Mouse (Mus musculus) yolk sac, embryonic 10.5 days (tissue): ENCODE measurements around the gene Il17rb.

Experiments used
- DNase-seq: peaks from one replicate; pipeline ENCODE4 v3.0.0-alpha.2; 2017; ENCODE audit warnings: low spot score

Gene Il17rb

DNA sequence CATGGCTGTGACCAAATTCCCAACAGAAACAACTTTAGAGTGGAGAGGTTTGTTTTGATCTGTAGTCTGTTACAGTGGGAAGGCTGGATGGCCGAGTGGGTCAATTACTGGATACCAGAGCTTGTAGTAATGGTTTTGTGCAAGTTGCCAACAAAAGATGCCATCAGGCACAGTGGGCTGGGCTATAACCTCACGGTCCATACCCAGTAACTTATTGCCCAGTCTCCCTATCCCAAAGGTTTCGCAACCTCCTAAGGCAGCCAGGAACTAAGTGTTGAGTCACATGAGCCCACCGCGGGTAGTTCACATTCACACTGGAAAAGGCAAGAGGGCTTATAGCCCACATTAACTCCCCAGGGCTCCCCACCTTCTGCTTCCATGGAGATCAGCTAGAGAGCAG is 8.0 kb upstream of the Il17rb start:
- no peak for DNase-seq

DNA sequence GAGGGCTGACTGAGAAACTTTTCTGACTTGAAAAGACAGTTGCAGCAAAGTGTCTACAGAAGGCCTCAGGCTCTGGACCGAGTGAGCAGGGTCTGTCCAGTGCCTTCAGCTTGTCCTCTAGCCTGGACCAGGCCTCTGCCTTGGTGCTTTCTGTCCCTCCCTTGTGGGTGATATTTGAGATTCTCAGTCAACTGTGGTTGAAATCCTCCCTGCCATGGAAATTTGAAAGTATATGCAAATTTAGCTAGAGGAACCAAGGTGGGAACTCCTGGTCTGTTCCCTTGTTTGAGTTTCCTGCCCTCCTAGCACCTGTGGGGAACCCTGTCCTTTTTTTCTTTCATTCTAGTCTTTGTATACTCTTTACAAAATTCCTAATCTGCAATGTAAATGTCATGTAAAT is 6.3 kb upstream of the Il17rb start:
- DNase-seq: no peak

GRCm38 (mm10) chr14:30014487-30014886 is 5.8 kb upstream of the Il17rb start:
- DNase-seq: no peak

GRCm38 (mm10) chr14:30011886-30012560 is 3.3 kb upstream of the Il17rb start:
- no peak for DNase-seq

DNA sequence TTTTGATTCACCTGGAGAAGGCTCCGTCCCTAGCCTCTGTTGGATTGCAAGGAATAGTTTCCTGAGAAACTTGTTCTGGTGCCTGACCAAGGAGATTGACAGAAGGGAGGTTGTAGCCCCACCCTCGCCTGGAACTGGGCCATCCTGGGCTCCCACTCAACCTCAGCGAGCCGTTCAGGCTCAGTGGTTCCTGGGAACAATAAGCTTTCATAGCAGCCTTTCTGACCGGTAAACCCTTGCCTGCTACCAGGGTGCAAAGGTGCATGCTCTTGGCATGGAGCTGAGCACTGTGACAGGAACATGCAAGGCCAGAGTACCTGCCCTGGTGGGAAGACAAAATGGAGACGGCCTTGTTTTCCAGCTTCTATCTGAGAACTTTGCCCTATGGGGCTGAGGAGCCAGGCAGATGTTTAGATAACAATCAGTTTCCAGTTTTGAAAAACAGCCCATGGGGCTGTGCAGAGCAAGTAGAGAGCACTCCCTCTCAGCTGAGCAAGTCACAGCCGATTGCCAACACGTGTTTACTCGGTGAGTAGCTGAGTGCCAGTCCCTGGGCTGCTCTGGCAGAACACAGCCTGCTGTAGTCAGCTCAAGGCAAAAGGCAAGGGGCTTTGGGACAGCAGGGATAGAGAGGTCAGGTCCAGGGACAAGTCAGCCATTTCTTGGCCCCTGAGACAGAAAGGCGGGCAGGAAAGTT is 1.3 kb upstream of the Il17rb start:
- peak; percentile 55 for DNase-seq

DNA sequence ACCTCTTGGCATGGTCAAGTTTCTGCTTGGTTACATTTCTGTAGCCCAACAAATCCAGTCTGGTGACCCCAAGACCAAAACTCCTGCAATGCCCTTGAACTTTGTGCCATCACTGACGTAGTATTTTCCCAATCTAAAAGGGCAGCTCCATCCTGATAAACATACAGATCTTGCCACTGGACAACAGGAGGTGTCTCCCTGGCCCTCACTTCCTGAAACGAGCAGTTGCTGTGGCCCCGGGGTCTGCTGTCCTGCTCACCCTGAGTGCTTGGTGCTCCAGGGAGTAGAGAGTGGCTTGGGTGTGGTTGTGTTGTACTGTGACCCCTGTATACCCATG is 9.3 kb downstream of the Il17rb start:
- DNase-seq: no peak

GRCm38 (mm10) chr14:29998747-29999474 is 9.8 kb downstream of the Il17rb start:
- no peak for DNase-seq

DNA sequence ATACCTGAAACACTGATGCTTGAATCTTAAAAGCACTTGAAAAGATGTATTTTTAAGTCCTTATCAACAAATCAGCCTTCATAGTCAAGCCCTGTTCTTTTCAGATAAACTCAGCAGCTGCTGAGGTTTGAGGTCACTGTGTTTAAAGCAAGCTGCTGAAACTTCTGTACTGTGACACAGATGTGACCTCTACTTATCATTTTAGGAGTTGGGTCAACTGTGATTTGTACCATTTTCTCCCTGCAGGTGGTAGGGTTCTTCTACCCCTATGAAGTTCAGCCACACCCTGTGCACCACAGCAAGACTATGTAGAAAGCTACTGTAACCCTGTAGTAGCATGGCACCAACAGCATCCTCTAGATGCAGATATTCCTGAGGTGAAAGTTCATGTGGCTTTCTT is 11.4 kb downstream of the Il17rb start:
- no peak for DNase-seq

DNA sequence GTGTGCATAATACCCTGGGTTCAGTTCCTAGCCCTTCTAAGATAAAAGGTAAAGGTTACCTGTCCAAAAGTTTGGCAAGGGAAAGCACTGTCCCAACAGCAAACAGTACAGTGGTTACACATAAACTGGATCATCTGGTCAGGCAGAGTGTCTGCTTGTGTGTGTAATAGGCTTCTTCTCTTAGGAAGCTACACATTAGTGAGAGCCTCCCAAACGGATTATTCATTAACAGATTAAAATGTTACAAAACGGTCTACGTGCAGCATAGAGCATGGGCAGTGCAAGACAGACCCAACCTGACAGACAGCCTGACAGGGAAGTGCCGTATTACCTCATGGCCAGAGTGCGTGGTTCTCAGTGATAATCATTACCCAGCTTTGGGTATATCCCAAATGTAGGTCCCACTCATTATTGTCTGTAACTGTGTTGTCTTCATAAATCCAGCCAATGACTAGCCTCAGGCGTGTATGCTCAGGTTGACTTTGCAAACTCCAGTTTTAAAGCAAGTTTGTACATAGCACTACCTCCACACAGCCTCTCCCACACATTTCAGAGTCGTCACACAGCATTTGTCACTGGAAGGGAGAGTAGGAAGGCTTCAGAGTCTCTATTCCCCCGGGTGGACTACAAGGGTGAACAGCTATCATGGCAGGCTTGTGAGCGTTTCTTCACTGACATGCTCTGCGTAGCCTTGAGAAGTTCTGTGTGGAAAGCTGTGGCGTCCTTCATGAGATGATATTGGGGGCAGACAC is 12.5 kb downstream of the Il17rb start:
- peak; percentile 76 for DNase-seq

- no peak for DNase-seq
Observed at GRCm38 (mm10) chr14:29994976-29995375, 13.7 kb downstream of the Il17rb start.

- DNase-seq: no peak
Observed at GRCm38 (mm10) chr14:29988337-29988736, 20.4 kb downstream of the Il17rb start.

- no peak for DNase-seq
Observed at GRCm38 (mm10) chr14:29987739-29988138, 21.0 kb downstream of the Il17rb start.

DNA sequence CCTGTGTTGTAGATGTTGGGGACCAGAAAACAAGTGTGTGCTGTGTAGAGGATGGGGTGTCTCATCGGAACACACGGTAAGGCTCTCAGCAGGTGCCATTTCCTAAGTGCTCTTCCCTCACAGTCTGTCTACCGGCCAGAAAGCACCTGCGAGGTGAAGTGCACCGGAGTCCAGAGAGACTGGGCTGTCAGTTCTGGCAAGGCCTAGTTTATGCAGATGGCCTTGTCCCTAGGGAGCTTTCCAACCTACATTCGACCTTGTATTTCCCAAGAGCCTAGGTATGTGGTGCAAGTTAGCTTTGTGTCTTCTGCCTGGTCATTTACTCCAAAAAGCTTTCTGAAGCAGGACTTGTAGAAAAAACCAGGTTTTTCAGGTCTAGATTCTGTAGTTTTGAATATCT is 21.4 kb downstream of the Il17rb start:
- DNase-seq: no peak

GRCm38 (mm10) chr14:29986096-29986495 is 22.6 kb downstream of the Il17rb start:
- DNase-seq: no peak

DNA sequence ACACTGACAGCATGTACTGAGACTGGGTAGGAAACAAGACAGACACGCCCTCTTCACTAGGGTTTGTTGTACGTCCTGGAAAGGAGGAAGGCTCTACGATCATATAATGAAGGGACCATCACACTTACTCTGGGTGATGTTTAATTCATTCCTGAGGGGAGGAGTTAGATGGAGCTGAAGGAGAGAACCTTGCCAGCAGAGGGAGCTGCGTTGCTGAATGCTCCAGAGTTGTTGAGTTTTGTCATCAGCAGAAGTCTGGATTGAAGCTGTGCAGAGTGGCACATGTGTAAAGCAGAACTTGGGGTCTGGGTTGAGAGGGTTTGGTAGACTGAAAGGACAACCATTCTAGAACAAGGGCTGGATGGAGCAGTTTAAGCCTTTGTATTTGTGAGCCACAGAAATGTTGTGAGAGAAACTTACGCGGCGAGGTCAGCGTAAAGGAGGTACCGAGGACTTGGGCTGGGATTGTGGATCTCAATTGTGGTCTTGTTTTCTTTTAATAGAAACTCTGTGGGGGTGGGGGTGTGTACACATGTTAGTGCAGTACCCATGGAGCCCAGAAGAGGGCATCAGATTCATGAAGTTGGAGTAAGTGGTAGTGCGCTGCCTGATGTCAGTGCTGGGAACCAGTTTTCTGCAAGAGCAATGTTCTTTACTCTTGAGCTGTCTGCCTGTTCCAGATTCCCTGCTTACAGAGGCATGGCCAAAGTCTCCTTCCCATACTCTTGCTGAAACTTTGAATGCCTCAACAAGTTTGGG is 28.1 kb downstream of the Il17rb start:
- no peak for DNase-seq

GRCm38 (mm10) chr14:29978254-29979204 is 30.2 kb downstream of the Il17rb start, which contains the start of gene Actr8:
Gene Actr8 (plus strand): TSS chr14:29978337.
- DNase-seq: peak; percentile 93

- DNase-seq: no peak
Observed at GRCm38 (mm10) chr14:29976927-29977326, 31.8 kb downstream of the Il17rb start.

DNA sequence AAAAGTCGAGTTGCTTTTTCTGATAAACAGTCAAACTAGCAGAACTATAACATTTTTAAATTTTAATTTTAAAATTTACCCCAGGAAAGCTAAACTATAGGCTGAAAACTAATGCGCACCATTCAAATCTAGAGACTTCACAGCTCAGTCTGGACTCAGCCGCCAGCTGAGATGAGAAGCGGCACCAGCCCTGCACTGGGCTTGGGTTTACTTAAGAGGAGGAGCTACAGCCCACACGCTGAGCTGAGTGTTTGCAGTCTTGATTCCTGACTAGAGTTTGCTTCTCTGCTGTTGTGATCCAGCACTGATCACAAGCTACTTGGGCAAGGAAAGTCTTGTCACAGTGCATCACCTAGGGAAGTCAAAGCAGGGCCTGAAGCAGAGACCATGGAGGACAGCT is 36.7 kb downstream of the Il17rb start:
- DNase-seq: no peak

DNA sequence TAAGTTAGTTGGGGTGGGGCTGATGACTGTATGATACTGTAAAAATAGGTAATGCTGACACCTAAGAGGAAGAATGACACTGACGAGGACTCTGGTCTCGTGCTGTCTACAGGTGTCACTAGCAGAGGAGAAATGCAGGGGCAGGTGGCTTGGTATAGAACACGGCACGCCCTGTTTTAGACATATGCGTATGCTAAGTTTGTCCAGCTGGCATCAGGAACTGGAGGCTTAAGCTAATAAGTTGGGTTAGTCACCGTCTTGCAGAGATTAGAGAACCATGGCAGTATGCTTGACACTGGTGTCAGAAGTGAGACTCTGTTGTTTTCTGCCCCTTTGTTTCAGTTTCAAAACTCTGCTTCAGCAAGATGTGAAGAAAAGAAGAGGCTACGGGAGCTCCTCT is 37.2 kb downstream of the Il17rb start:
- no peak for DNase-seq

GRCm38 (mm10) chr14:29968075-29968821 is 40.4 kb downstream of the Il17rb start, which contains the start of gene Selenok:
Gene Selenok (plus strand): TSS chr14:29968308.
- DNase-seq: peak; percentile 97
